Mouse (Mus musculus) myocyte (in vitro differentiated cells): ENCODE measurements around the gene Abcf2.

Source experiments
- CEBPB ChIP-seq: IDR thresholded peaks from 2 replicates; pipeline ENCODE4 v1.6.1; 2011; ENCODE audit warnings: mild to moderate bottlenecking, moderate library complexity; ENCODE audit not compliant: poor library complexity, insufficient read depth, severe bottlenecking
- MAX ChIP-seq: IDR thresholded peaks from one replicate; pipeline ENCODE4 v1.6.1; 2011; ENCODE audit warnings: low read depth, mild to moderate bottlenecking, control low read depth
- MYOG ChIP-seq, 3 experiments: IDR thresholded peaks; one replicate each; pipeline ENCODE4 v1.6.1; 2011; ENCODE audit warnings: control low read depth in 2 of 3, low read depth in 2 of 3, mild to moderate bottlenecking in 2 of 3; ENCODE audit not compliant: insufficient read length in 2 of 3, control insufficient read depth in 1 of 3, insufficient read depth in 1 of 3
- POLR2A ChIP-seq: IDR thresholded peaks from one replicate; pipeline ENCODE4 v1.6.1; 2011; ENCODE audit warnings: low read depth, mild to moderate bottlenecking, control low read depth, moderate library complexity; ENCODE audit not compliant: insufficient read length
- POLR2AphosphoS2 ChIP-seq: IDR thresholded peaks from one replicate; pipeline ENCODE4 v1.6.1; 2011; ENCODE audit warnings: low read depth, control low read depth; ENCODE audit not compliant: insufficient read length
- TCF12 ChIP-seq: IDR thresholded peaks from one replicate; pipeline ENCODE4 v1.6.1; 2011; ENCODE audit warnings: mild to moderate bottlenecking, control low read depth; ENCODE audit not compliant: poor library complexity, insufficient read depth, severe bottlenecking
- USF1 ChIP-seq: IDR thresholded peaks from one replicate; pipeline ENCODE4 v1.6.1; 2011; ENCODE audit warnings: low read depth, mild to moderate bottlenecking, control low read depth, moderate library complexity

GRCm38 (mm10) chr5:24601071-24601835, 24.0 kb upstream of the Abcf2 start:
- peak; percentile 48 for TF ChIP-seq POLR2A
- TF ChIP-seq MYOG (IDR thresholded peaks at IDR 0.05; ENCODE audit: control insufficient read depth in 1 of 3, insufficient read depth in 1 of 3, insufficient read length in 2 of 3, low read depth in 2 of 3): peak in 1 of 3 experiments; percentile 43
- TF ChIP-seq TCF12: no peak
- no peak for TF ChIP-seq USF1
- TF ChIP-seq CEBPB: no peak
- no peak for TF ChIP-seq POLR2AphosphoS2
- TF ChIP-seq MAX: no peak
